24 mouse cellular contexts compared by ENCODE assay signal in genomic region chr11:74808251-74808853, GRCm38 (mm10). TPM values are rescaled to one million over a fixed set of nuclear protein-coding genes. Genes with fewer than 3 reads are reported as not detected.
DNase-seq lines count a peak whose midpoint lies in the region; ATAC-seq and TF ChIP-seq lines count a peak whose summit lies in the region.
"Had no signal": no experiment of that assay in that cellular context is flagged by ENCODE, and none has a peak within 500 bp of the region (broad histone marks: within the 10 kb centered on the region; RNA-seq: fewer than 3 reads in every experiment).

No protein-coding gene starts in this region.

- peak; percentile 73 for DNase-seq in heart, adult 11 months
- DNase-seq in left cerebral cortex, adult 2 months (ENCODE audit: extremely low spot score in 1 of 2, low spot score in 2 of 2), result no peak
- DNase-seq in left cerebral cortex, adult 18-20 months (ENCODE audit: low spot score in 2 of 2), result no peak
- DNase-seq in MEL (ENCODE audit: low read depth, low spot score), result peak; percentile 83
- DNase-seq in brain, adult 2 months (ENCODE audit: low read depth, low spot score), result peak; percentile 46
- DNase-seq: adrenal gland, adult 8-10 months; adrenal gland, postnatal 25 days; cerebellum, adult 18-20 months; cerebellum, adult 9-10 months; cerebellum, postnatal 14 days; gastrocnemius, adult 2 months; gastrocnemius, postnatal 14 days; heart, adult 18-20 months; heart, postnatal 14 days; heart, postnatal 4 days had no signal

- H3K36me3 ChIP-seq in heart, embryonic 12.5 days, result peaks cover 61% of the 10 kb centered on the region
- H3K36me3 ChIP-seq in MEL (ENCODE audit: control insufficient read depth in 1 of 2, insufficient read depth in 2 of 2, low read length in 2 of 2), result peaks cover 20 to 42% of the 10 kb centered on the region in 2 experiments

- TF ChIP-seq EP300 in MEL (IDR thresholded peaks at IDR 0.05; ENCODE audit: low read depth in 1 of 2, low read length in 2 of 2), result peak; percentile 40 to 55; a peak in 3 of 4 replicates

- no peaks in the 10 kb centered on the region for H3K9me3 ChIP-seq in heart, embryonic 12.5 days (replicated peaks)
- no peaks in the 10 kb centered on the region for H3K9me3 ChIP-seq in MEL (replicated peaks; ENCODE audit: insufficient read depth, low read length)
- H3K9me3 ChIP-seq: forebrain, embryonic 10.5 days; forebrain, embryonic 13.5 days; heart, embryonic 13.5 days; intestine, embryonic 15.5 days had no signal

- H3K9ac ChIP-seq in heart, embryonic 12.5 days, result no peak overlapping the region
- H3K9ac ChIP-seq in MEL (ENCODE audit: control insufficient read depth, low read depth, low read length, poor library complexity, severe bottlenecking), result no peak overlapping the region
- H3K9ac ChIP-seq: forebrain, embryonic 13.5 days; heart, embryonic 13.5 days; hindbrain, embryonic 14.5 days; intestine, embryonic 15.5 days had no signal

- no peak overlapping the region for H3K27ac ChIP-seq in heart, embryonic 12.5 days (ENCODE audit: poor library complexity, severe bottlenecking)
- H3K27ac ChIP-seq in left cerebral cortex, adult 2 months, result peak overlapping the region; percentile 20; the same call in 1 of the 2 replicates
- no peak overlapping the region for H3K27ac ChIP-seq in MEL (ENCODE audit: control insufficient read depth, low read depth, low read length)
- H3K27ac ChIP-seq: forebrain, embryonic 10.5 days; forebrain, embryonic 13.5 days; gastrocnemius, adult 2 months; heart, embryonic 13.5 days; hindbrain, embryonic 14.5 days; intestine, embryonic 15.5 days had no signal

- H3K4me3 ChIP-seq in heart, embryonic 12.5 days, result no peak overlapping the region
- no peak overlapping the region for H3K4me3 ChIP-seq in left cerebral cortex, adult 2 months
- no peak overlapping the region for H3K4me3 ChIP-seq in MEL (ENCODE audit: control insufficient read depth in 1 of 2, insufficient read depth in 1 of 2, low read depth in 2 of 2, low read length in 2 of 2)
- H3K4me3 ChIP-seq: forebrain, embryonic 10.5 days; forebrain, embryonic 13.5 days; gastrocnemius, adult 2 months; heart, embryonic 13.5 days; intestine, embryonic 15.5 days had no signal

- no peak for TF ChIP-seq CTCF in left cerebral cortex, adult 2 months (IDR thresholded peaks at IDR 0.05)
- no peak for TF ChIP-seq CTCF in MEL (IDR thresholded peaks at IDR 0.05 in 2 of 3, conservative IDR thresholded peaks at IDR 0.05 in 1 of 3; ENCODE audit: control insufficient read depth in 1 of 3, insufficient read depth in 1 of 3, low read depth in 2 of 3, low read length in 3 of 3, poor library complexity in 1 of 3, severe bottlenecking in 1 of 3)

- 85% methylated on average over 6 of the region's 6 CpGs for WGBS in heart, embryonic 12.5 days

- H3K27me3 ChIP-seq in heart, embryonic 12.5 days (replicated peaks), result no peaks in the 10 kb centered on the region
- no peaks in the 10 kb centered on the region for H3K27me3 ChIP-seq in MEL (ENCODE audit: control insufficient read depth in 1 of 2, insufficient read depth in 2 of 2, low read length in 2 of 2)
- H3K27me3 ChIP-seq: forebrain, embryonic 13.5 days; heart, embryonic 13.5 days; intestine, embryonic 15.5 days had no signal

- ATAC-seq in heart, embryonic 12.5 days (ENCODE audit: insufficient number of reproducible peaks, low FRiP score), result no peak
- ATAC-seq: activated CD4-positive, CD25-positive, alpha-beta regulatory T cell, adult 4 months; CD4-positive, CD25-positive, alpha-beta regulatory T cell, adult 4 months; forebrain, embryonic 13.5 days; forebrain, embryonic 16.5 days; intestine, embryonic 15.5 days had no signal

- intact Hi-C loops in left cerebral cortex, adult 2 months (cut with DNase I), result no loop called here

- no peak for TF ChIP-seq RAD21 in MEL (IDR thresholded peaks at IDR 0.05; ENCODE audit: low read depth, low read length)

- peaks cover 8% of the 10 kb centered on the region for H3K4me1 ChIP-seq in heart, embryonic 12.5 days (replicated peaks)
- peaks cover 0 to 6% of the 10 kb centered on the region in 2 experiments; a peak in 2 of 4 replicates for H3K4me1 ChIP-seq in MEL (ENCODE audit: control insufficient read depth in 1 of 2, insufficient read depth in 2 of 2, low read length in 2 of 2)
- H3K4me1 ChIP-seq: forebrain, embryonic 10.5 days; intestine, embryonic 15.5 days had no signal

- H3K4me2 ChIP-seq in heart, embryonic 12.5 days, result no peak overlapping the region
- H3K4me2 ChIP-seq: forebrain, embryonic 13.5 days; heart, embryonic 13.5 days; hindbrain, embryonic 14.5 days; intestine, embryonic 15.5 days had no signal

- TF ChIP-seq POLR2A in MEL (IDR thresholded peaks at IDR 0.05; ENCODE audit: control insufficient read depth in 1 of 2, insufficient read depth in 1 of 2, low read depth in 1 of 2, low read length in 2 of 2, poor library complexity in 1 of 2), result no peak

- H3K79me2 ChIP-seq in MEL (ENCODE audit: control insufficient read depth, insufficient read depth, low read length, poor library complexity), result no peaks in the 10 kb centered on the region; the same call in 1 of the 2 replicates

TF ChIP-seq in MEL, 35 proteins besides CTCF, POLR2A, EP300 and RAD21:
- TF ChIP-seq MAX (IDR thresholded peaks at IDR 0.05; ENCODE audit: low read length), result no peak
- TF ChIP-seq MEF2A (IDR thresholded peaks at IDR 0.05; ENCODE audit: extremely low read depth, insufficient replicate concordance, low read depth, low read length, poor library complexity, severe bottlenecking), result no peak
- TF ChIP-seq ZKSCAN1 (IDR thresholded peaks at IDR 0.05; ENCODE audit: low read depth, low read length), result no peak
- peak; percentile 85 for TF ChIP-seq SIN3A (IDR thresholded peaks at IDR 0.05; ENCODE audit: low read length)
- no peak for TF ChIP-seq CHD1 (IDR thresholded peaks at IDR 0.05; ENCODE audit: low read depth, low read length)
- no peak for TF ChIP-seq NRF1 (IDR thresholded peaks at IDR 0.05; ENCODE audit: insufficient read depth, low read depth, low read length, poor library complexity, severe bottlenecking)
- no peak for TF ChIP-seq CHD2 (IDR thresholded peaks at IDR 0.05; ENCODE audit: low read length)
- no peak for TF ChIP-seq UBTF (IDR thresholded peaks at IDR 0.05; ENCODE audit: borderline replicate concordance, insufficient read depth, low read depth, low read length)
- no peak for TF ChIP-seq JUND (IDR thresholded peaks at IDR 0.05; ENCODE audit: low read depth, low read length)
- TF ChIP-seq NELFE (IDR thresholded peaks at IDR 0.05; ENCODE audit: low read depth, low read length), result no peak
- TF ChIP-seq MYB (IDR thresholded peaks at IDR 0.05; ENCODE audit: low read depth, low read length), result no peak; the same call in 1 of the 2 replicates
- 0 out of 2 replicates have a peak, but pooled peaks have one; percentile 39 for TF ChIP-seq MYC (IDR thresholded peaks at IDR 0.05; ENCODE audit: low read depth, low read length)
- 0 out of 2 replicates have a peak, but pooled peaks have one; percentile 37 for TF ChIP-seq MXI1 (IDR thresholded peaks at IDR 0.05; ENCODE audit: low read depth, low read length)
- TF ChIP-seq ETS1 (IDR thresholded peaks at IDR 0.05; ENCODE audit: low read depth, low read length), result 0 out of 2 replicates have a peak, but pooled peaks have one; percentile 30
- 0 out of 2 replicates have a peak, but pooled peaks have one; percentile 22 for TF ChIP-seq TCF12 (IDR thresholded peaks at IDR 0.05; ENCODE audit: low read depth, low read length)
- TF ChIP-seq USF1 (IDR thresholded peaks at IDR 0.05; ENCODE audit: low read depth, low read length), result no peak
- TF ChIP-seq GATA1 (IDR thresholded peaks at IDR 0.05; ENCODE audit: low read depth, low read length), result peak; percentile 82
- TF ChIP-seq POLR2AphosphoS5 (IDR thresholded peaks at IDR 0.05; ENCODE audit: borderline replicate concordance, low read depth, low read length), result no peak
- no peak for TF ChIP-seq HCFC1 (IDR thresholded peaks at IDR 0.05; ENCODE audit: low read depth, low read length)
- no peak; the same call in 1 of the 2 replicates for TF ChIP-seq ELF1 (IDR thresholded peaks at IDR 0.05; ENCODE audit: low read depth, low read length)
- TF ChIP-seq MAZ (IDR thresholded peaks at IDR 0.05; ENCODE audit: low read depth, low read length), result no peak
- TF ChIP-seq RCOR1 (IDR thresholded peaks at IDR 0.05; ENCODE audit: low read depth, low read length), result peak; percentile 74
- TF ChIP-seq POLR2AphosphoS2 (IDR thresholded peaks at IDR 0.05; ENCODE audit: low read length), result no peak
- TF ChIP-seq ZNF384 (IDR thresholded peaks at IDR 0.05; ENCODE audit: low read depth, low read length), result no peak
- no peak for TF ChIP-seq TAL1 (IDR thresholded peaks at IDR 0.05; ENCODE audit: low read length)

RNA-seq across cellular contexts. Expression of gene Mnt, which starts 22.4 kb away (rescaled TPM):
- 4.0 and 4.8 TPM in 2 replicates for polyA plus RNA-seq in heart, embryonic 12.5 days (2016; fragmentation: Nextera tagmentation; extraction: Ambion mirVana)
- total RNA-seq in left cerebral cortex, adult 2 months (2021), result 10 to 100 TPM; 32.4 to 37.3 TPM
- 10 to 100 TPM; 35.1 to 36.0 TPM for total RNA-seq in left cerebral cortex, adult 18-20 months (2021)
- total RNA-seq in MEL (2012; rRNA removed), result 5.8 and 7.7 TPM in 2 replicates
- polyA plus RNA-seq in MEL (2012; ENCODE audit: insufficient read depth in 1 of 2, insufficient read length in 2 of 2, low read depth in 1 of 2, low replicate concordance in 2 of 2, missing spikeins in 1 of 2), result 10 to 100 TPM in 1 of 2 experiments, not detected in 1; 37.3 TPM

RNA-seq across cellular contexts. Expression of gene Mettl16, which starts 37.7 kb away (rescaled TPM):
- 34.6 and 37.0 TPM in 2 replicates for polyA plus RNA-seq in heart, embryonic 12.5 days (2016; fragmentation: Nextera tagmentation; extraction: Ambion mirVana)
- total RNA-seq in left cerebral cortex, adult 2 months (2021), result 10 to 100 TPM; 26.0 to 27.2 TPM
- 10 to 100 TPM; 30.4 to 33.5 TPM for total RNA-seq in left cerebral cortex, adult 18-20 months (2021)
- 110 and 116 TPM in 2 replicates for total RNA-seq in MEL (2012; rRNA removed)
- 10 to 100 TPM in 1 of 2 experiments, not detected in 1; 76.3 TPM for polyA plus RNA-seq in MEL (2012; ENCODE audit: insufficient read depth in 1 of 2, insufficient read length in 2 of 2, low read depth in 1 of 2, low replicate concordance in 2 of 2, missing spikeins in 1 of 2)

Comparison
In these comparisons a context has a peak if more than half of its experiments do, and no peak if none do; other contexts are left out.
1. DNase-seq: peak in heart, adult 11 months (single experiment), MEL (single experiment) and brain, adult 2 months (single experiment); none in left cerebral cortex, adult 2 months (0 of 2) and left cerebral cortex, adult 18-20 months (0 of 2).